Mouse (Mus musculus) G1E (cell line): ENCODE results near the gene Gstt3.

ENCODE experiments used
- CTCF ChIP-seq: IDR thresholded peaks from 2 replicates; pipeline ENCODE4 v1.5.1; 2012; ENCODE audit warnings: low read depth, low read length, inconsistent platforms, mixed read lengths
- GATA1 ChIP-seq: IDR thresholded peaks from 2 replicates; pipeline ENCODE4 v1.6.1; 2012; ENCODE audit warnings: borderline replicate concordance, low read length, inconsistent platforms, mixed read lengths

DNA sequence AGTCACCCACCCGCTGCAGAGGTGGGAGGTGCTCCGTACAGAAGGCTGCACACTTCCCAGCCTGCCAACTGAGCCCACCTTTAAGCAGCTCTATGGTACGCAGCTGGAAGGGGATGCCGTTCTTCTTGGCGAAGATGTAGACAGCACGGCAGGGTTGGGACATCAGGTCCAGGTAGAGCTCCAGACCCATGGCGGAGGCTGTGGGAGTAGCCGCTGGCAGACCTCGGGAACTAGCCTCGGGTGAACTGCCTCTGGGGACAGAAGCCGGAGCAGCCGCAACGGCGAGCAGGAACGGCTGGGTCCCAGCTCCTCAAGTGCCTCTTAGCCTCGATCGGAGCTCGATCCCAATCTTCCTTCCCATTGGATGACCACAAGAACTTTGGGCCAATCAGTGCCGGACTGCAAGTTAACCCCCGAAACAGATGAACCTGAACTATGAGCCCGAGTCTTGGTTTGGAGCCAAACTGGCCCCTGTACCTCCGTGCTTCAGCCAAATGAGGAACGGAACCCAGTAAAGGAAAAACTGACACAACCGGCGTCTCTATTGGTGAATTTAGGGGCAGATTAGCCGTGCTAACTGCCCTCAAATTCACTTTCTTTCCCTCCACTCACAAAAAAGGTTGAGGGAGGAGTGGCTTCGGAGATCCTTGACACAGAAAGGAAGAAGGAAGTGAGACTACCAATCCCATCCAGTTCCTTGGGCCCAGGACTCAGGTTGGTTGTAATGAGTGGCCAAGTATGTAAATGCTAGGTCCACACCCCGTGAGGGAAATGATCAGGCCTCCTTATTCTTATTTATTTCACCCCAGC, at the start of gene Gstt3, which contains the start of gene Gm20441:
- TF ChIP-seq CTCF (no peak), GATA1 (no peak)
